Mouse (Mus musculus): ENCODE data around the gene Zc3h13. TPM values are rescaled to one million over a fixed set of nuclear protein-coding genes. Genes with fewer than 3 reads are reported as not detected.

Zc3h13 gene
- total and polyA plus RNA-seq, 3 experiments = 17.7 to 38.5 (median 18.8) TPM

DNA sequence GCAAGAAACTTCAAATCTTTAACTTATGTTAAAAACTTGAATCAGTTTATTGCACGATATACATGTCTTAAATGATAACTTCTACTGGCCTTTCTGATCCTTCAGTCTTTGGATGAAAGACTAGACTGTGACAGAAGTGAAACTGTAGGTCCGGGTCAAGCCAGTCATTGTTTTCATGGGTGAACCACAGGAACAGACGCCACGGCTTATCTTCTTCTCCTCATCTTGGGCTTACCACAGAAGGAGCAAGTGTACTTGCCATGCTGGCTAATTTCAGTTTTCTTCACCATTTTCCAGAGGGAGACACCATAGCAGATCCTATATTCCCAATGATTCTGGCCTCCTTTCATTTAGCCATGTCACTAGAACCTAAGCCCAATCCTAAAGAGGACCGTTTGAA lies 36.1 kb downstream of the Zc3h13 start:
- H3K27me3 ChIP-seq (replicated peaks) = no peaks in the 10 kb centered on the region
- DNase-seq (ENCODE audit: extremely low read depth) = peak; percentile 9
- H3K4me3 ChIP-seq (replicated peaks in 1 of 3; ENCODE audit: low read depth in 2 of 3, low read length in 2 of 3, poor library complexity in 1 of 3) = no peak overlapping the region

DNA sequence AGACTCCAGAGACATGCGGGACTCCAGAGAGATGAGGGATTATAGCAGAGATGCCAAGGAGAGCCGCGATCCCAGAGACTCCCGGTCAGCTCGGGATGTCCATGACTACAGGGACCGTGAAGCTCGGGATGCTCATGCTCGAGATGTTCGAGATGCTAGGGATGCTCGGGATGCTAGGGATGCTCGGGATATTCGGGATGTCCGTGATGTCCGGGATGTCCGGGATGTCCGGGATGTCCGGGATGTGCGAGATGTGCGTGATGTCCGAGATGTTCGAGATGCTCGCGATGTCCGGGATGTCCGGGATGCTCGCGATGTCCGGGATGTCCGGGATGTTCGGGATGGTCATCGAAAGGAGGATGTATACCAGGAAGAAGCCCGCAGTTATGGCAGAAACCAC lies 39.2 kb downstream of the Zc3h13 start:
- DNase-seq (ENCODE audit: extremely low read depth) = no peak
- H3K27ac ChIP-seq (ENCODE audit: insufficient read depth, low read depth) = no peak overlapping the region
- H3K27me3 ChIP-seq (replicated peaks) = no peaks in the 10 kb centered on the region
- H3K4me2 ChIP-seq (ENCODE audit: insufficient read depth, low read depth, poor library complexity, severe bottlenecking) = no peak overlapping the region
- H3K4me3 ChIP-seq (replicated peaks in 1 of 3; ENCODE audit: low read depth in 2 of 3, low read length in 2 of 3, poor library complexity in 1 of 3) = no peak overlapping the region
- peaks cover 0 to 17% of the 10 kb centered on the region in 2 experiments; a peak in 1 of 4 replicates for H3K4me1 ChIP-seq (ENCODE audit: control insufficient read depth in 1 of 2, insufficient read depth in 2 of 2)
- peaks cover 29 to 67% of the 10 kb centered on the region in 2 experiments for H3K36me3 ChIP-seq (replicated peaks in 1 of 2; ENCODE audit: control insufficient read depth in 1 of 2, insufficient read depth in 1 of 2, low read length in 1 of 2)
- H3K9me3 ChIP-seq (replicated peaks; ENCODE audit: low read length) = no peaks in the 10 kb centered on the region
- no peaks in the 10 kb centered on the region for H3K79me2 ChIP-seq (replicated peaks; ENCODE audit: control insufficient read depth, extremely low read depth, insufficient read depth, poor library complexity, severe bottlenecking)
- in situ Hi-C loops (cut with MboI; ENCODE audit: low pct_ligation_motif_present, low pct_unique_long_range_greater_than_20kb, low sequenced_read_pairs) = no loop called here
- dilution Hi-C loops (cut with MboI; ENCODE audit: extremely low pct_ligation_motif_present, extremely low pct_unique_long_range_greater_than_20kb, low sequenced_read_pairs) = no loop called here
- no peak overlapping the region for H3K9ac ChIP-seq (ENCODE audit: insufficient read depth, low read depth)
- TF ChIP-seq MEF2A (IDR thresholded peaks at IDR 0.05; ENCODE audit: borderline replicate concordance, low read depth, low read length) = no peak
- TF ChIP-seq CHD2 (IDR thresholded peaks at IDR 0.05; ENCODE audit: low read length) = no peak
- no peak for TF ChIP-seq NELFE (IDR thresholded peaks at IDR 0.05; ENCODE audit: low read depth, low read length)
- no peak for TF ChIP-seq KAT2A (IDR thresholded peaks at IDR 0.05; ENCODE audit: insufficient replicate concordance, low read length)
- TF ChIP-seq GABPA (IDR thresholded peaks at IDR 0.05; ENCODE audit: insufficient replicate concordance, low read depth, low read length) = no peak
- TF ChIP-seq USF1 (IDR thresholded peaks at IDR 0.05; ENCODE audit: low read depth, low read length) = no peak
- no peak for TF ChIP-seq ZNF384 (IDR thresholded peaks at IDR 0.05; ENCODE audit: low read depth, low read length)
- no peak for TF ChIP-seq ELF1 (IDR thresholded peaks at IDR 0.05; ENCODE audit: low read depth, low read length)
- no peak for TF ChIP-seq JUN (IDR thresholded peaks at IDR 0.05; ENCODE audit: insufficient read depth, low read depth, low read length)
- TF ChIP-seq PAX5 (IDR thresholded peaks at IDR 0.05; ENCODE audit: low read length) = no peak
- TF ChIP-seq TBP (conservative IDR thresholded peaks at IDR 0.05; ENCODE audit: low read depth, low read length) = no peak
- no peak for TF ChIP-seq CHD1 (IDR thresholded peaks at IDR 0.05; ENCODE audit: low read depth, low read length)
- TF ChIP-seq POLR2A (IDR thresholded peaks at IDR 0.05; ENCODE audit: low read depth, low read length) = no peak
- no peak for TF ChIP-seq SIN3A (IDR thresholded peaks at IDR 0.05; ENCODE audit: low read length)
- no peak for TF ChIP-seq MYC (IDR thresholded peaks at IDR 0.05; ENCODE audit: low read depth, low read length)
- no peak for TF ChIP-seq RAD21 (IDR thresholded peaks at IDR 0.05; ENCODE audit: low read depth, low read length)
- TF ChIP-seq ETS1 (conservative IDR thresholded peaks at IDR 0.05; ENCODE audit: low read depth, low read length) = no peak
- TF ChIP-seq HCFC1 (IDR thresholded peaks at IDR 0.05; ENCODE audit: low read depth, low read length) = no peak
- TF ChIP-seq UBTF (IDR thresholded peaks at IDR 0.05; ENCODE audit: low read depth, low read length) = no peak
- no peak for TF ChIP-seq TCF12 (IDR thresholded peaks at IDR 0.05; ENCODE audit: low read depth, low read length)

More for the DNA sequence above, 36.1 kb downstream of the Zc3h13 start:
- dilution Hi-C loops (cut with MboI; ENCODE audit: extremely low pct_ligation_motif_present, extremely low pct_unique_long_range_greater_than_20kb, low sequenced_read_pairs) = no loop called here
- peaks cover 0 to 13% of the 10 kb centered on the region in 2 experiments; a peak in 1 of 4 replicates for H3K4me1 ChIP-seq (ENCODE audit: control insufficient read depth in 1 of 2, insufficient read depth in 2 of 2)
- no peak for TF ChIP-seq NELFE (IDR thresholded peaks at IDR 0.05; ENCODE audit: low read depth, low read length)
- no peak for TF ChIP-seq USF2 (conservative IDR thresholded peaks at IDR 0.05; ENCODE audit: low read depth, low read length)
- no peak for TF ChIP-seq CTCF (conservative IDR thresholded peaks at IDR 0.05 in 1 of 2, IDR thresholded peaks at IDR 0.05 in 1 of 2; ENCODE audit: low read depth in 2 of 2, low read length in 2 of 2)
- no peak for TF ChIP-seq ZMIZ1 (IDR thresholded peaks at IDR 0.05; ENCODE audit: low read depth, low read length)
- TF ChIP-seq BHLHE40 (IDR thresholded peaks at IDR 0.05; ENCODE audit: low read depth, low read length) = no peak
- no peak for TF ChIP-seq ETS1 (conservative IDR thresholded peaks at IDR 0.05; ENCODE audit: low read depth, low read length)
- TF ChIP-seq ZKSCAN1 (IDR thresholded peaks at IDR 0.05; ENCODE audit: borderline replicate concordance, low read depth, low read length) = no peak
- no peak for TF ChIP-seq CHD1 (IDR thresholded peaks at IDR 0.05; ENCODE audit: low read depth, low read length)
- no peak for TF ChIP-seq JUND (conservative IDR thresholded peaks at IDR 0.05; ENCODE audit: low read depth, low read length)
- no peak for TF ChIP-seq ZC3H11A (IDR thresholded peaks at IDR 0.05; ENCODE audit: low read depth, low read length)
- no peak for TF ChIP-seq EP300 (IDR thresholded peaks at IDR 0.05; ENCODE audit: low read length)
- TF ChIP-seq POLR2AphosphoS2 (IDR thresholded peaks at IDR 0.05; ENCODE audit: low read depth, low read length) = no peak
- no peak for TF ChIP-seq TCF12 (IDR thresholded peaks at IDR 0.05; ENCODE audit: low read depth, low read length)
- TF ChIP-seq ELF1 (IDR thresholded peaks at IDR 0.05; ENCODE audit: low read depth, low read length) = no peak
- peaks cover 21 to 60% of the 10 kb centered on the region in 2 experiments for H3K36me3 ChIP-seq (replicated peaks in 1 of 2; ENCODE audit: control insufficient read depth in 1 of 2, insufficient read depth in 1 of 2, low read length in 1 of 2)
- H3K9ac ChIP-seq (ENCODE audit: insufficient read depth, low read depth) = no peak overlapping the region
- H3K79me2 ChIP-seq (replicated peaks; ENCODE audit: control insufficient read depth, extremely low read depth, insufficient read depth, poor library complexity, severe bottlenecking) = no peaks in the 10 kb centered on the region
- no peaks in the 10 kb centered on the region for H3K9me3 ChIP-seq (replicated peaks; ENCODE audit: low read length)
- in situ Hi-C loops (cut with MboI; ENCODE audit: low pct_ligation_motif_present, low pct_unique_long_range_greater_than_20kb, low sequenced_read_pairs) = no loop called here
- no peak overlapping the region for H3K4me2 ChIP-seq (ENCODE audit: insufficient read depth, low read depth, poor library complexity, severe bottlenecking)
- H3K27ac ChIP-seq (ENCODE audit: insufficient read depth, low read depth) = no peak overlapping the region
